Mouse (Mus musculus) lung, postnatal 10 days (tissue): ENCODE results near the gene Sec14l4.

Experiments
- DNase-seq: peaks from one replicate; pipeline ENCODE4 v3.0.0; 2021

Gene Sec14l4

GRCm38 (mm10) chr11:4083316-4084078, 52.2 kb downstream of the Sec14l4 start:
- DNase-seq: peak; percentile 80

- no peak for DNase-seq
Measured at GRCm38 (mm10) chr11:4086246-4086645, 55.0 kb downstream of the Sec14l4 start.

- no peak for DNase-seq
Measured at GRCm38 (mm10) chr11:4087267-4087666, 56.0 kb downstream of the Sec14l4 start.

- DNase-seq: no peak
Measured at GRCm38 (mm10) chr11:4093459-4094377, 62.5 kb downstream of the Sec14l4 start.

GRCm38 (mm10) chr11:4094378-4095170, 63.3 kb downstream of the Sec14l4 start:
- DNase-seq: peak; percentile 81

- DNase-seq: peak; percentile 56
Measured at GRCm38 (mm10) chr11:4095171-4096053, 64.2 kb downstream of the Sec14l4 start, which contains the start of gene Mtfp1. Gene Mtfp1, minus strand, starts transcription at chr11:4095445.

GRCm38 (mm10) chr11:4096054-4096984, 65.1 kb downstream of the Sec14l4 start:
- DNase-seq: peak; percentile 99

GRCm38 (mm10) chr11:4097091-4097621, 65.9 kb downstream of the Sec14l4 start:
- no peak for DNase-seq
